Mouse (Mus musculus): ENCODE measurements around the gene Naa16.

Gene Naa16

GRCm38 (mm10) chr14:79390265-79390926 is at the start of gene Naa16:
Gene Naa16, minus strand, starts transcription at chr14:79390778.
- peak; percentile 89 for ATAC-seq (ENCODE audit: insufficient number of reproducible peaks, low FRiP score, low TSS enrichment)

GRCm38 (mm10) chr14:79434068-79434467 is 43.5 kb upstream of the Naa16 start:
- ATAC-seq (ENCODE audit: insufficient number of reproducible peaks, low FRiP score, low TSS enrichment): no peak

- peak; percentile 16; the same call in 1 of the 2 replicates for ATAC-seq (ENCODE audit: insufficient number of reproducible peaks, low FRiP score, low TSS enrichment)
These were observed 36.3 kb upstream of the Naa16 start for GRCm38 (mm10) chr14:79426730-79427365.

GRCm38 (mm10) chr14:79425979-79426729 is 35.6 kb upstream of the Naa16 start, which contains the start of gene Kbtbd7:
Gene Kbtbd7, plus strand, starts transcription at chr14:79426511.
- ATAC-seq (ENCODE audit: insufficient number of reproducible peaks, low FRiP score, low TSS enrichment): peak; percentile 98

- ATAC-seq (ENCODE audit: insufficient number of reproducible peaks, low FRiP score, low TSS enrichment): no peak
These were observed 29.6 kb upstream of the Naa16 start for GRCm38 (mm10) chr14:79420083-79420685.

GRCm38 (mm10) chr14:79413121-79413520 is 22.5 kb upstream of the Naa16 start:
- ATAC-seq (ENCODE audit: insufficient number of reproducible peaks, low FRiP score, low TSS enrichment): no peak

- ATAC-seq (ENCODE audit: insufficient number of reproducible peaks, low FRiP score, low TSS enrichment): no peak
These were observed 20.1 kb upstream of the Naa16 start for GRCm38 (mm10) chr14:79410662-79411061.

- ATAC-seq (ENCODE audit: insufficient number of reproducible peaks, low FRiP score, low TSS enrichment): no peak
These were observed 18.8 kb upstream of the Naa16 start for GRCm38 (mm10) chr14:79409278-79409830.

- ATAC-seq (ENCODE audit: insufficient number of reproducible peaks, low FRiP score, low TSS enrichment): no peak
These were observed 17.1 kb upstream of the Naa16 start for GRCm38 (mm10) chr14:79407641-79408040.

- ATAC-seq (ENCODE audit: insufficient number of reproducible peaks, low FRiP score, low TSS enrichment): peak; percentile 93
These were observed 6.9 kb upstream of the Naa16 start, which contains the start of gene Mtrf1 for GRCm38 (mm10) chr14:79397321-79398122. Gene Mtrf1, plus strand, starts transcription at chr14:79397772.

- no peak for ATAC-seq (ENCODE audit: insufficient number of reproducible peaks, low FRiP score, low TSS enrichment)
These were observed 4.0 kb upstream of the Naa16 start for GRCm38 (mm10) chr14:79394564-79394963.

GRCm38 (mm10) chr14:79393289-79393688 is 2.7 kb upstream of the Naa16 start:
- no peak for ATAC-seq (ENCODE audit: insufficient number of reproducible peaks, low FRiP score, low TSS enrichment)

- peak; percentile 33; the same call in 1 of the 2 replicates for ATAC-seq (ENCODE audit: insufficient number of reproducible peaks, low FRiP score, low TSS enrichment)
These were observed 927 bp downstream of the Naa16 start for GRCm38 (mm10) chr14:79389438-79390264.

GRCm38 (mm10) chr14:79388304-79388703 is 2.3 kb downstream of the Naa16 start:
- ATAC-seq (ENCODE audit: insufficient number of reproducible peaks, low FRiP score, low TSS enrichment): no peak

- no peak for ATAC-seq (ENCODE audit: insufficient number of reproducible peaks, low FRiP score, low TSS enrichment)
These were observed 7.5 kb downstream of the Naa16 start for GRCm38 (mm10) chr14:79383120-79383519.

GRCm38 (mm10) chr14:79377041-79377440 is 13.5 kb downstream of the Naa16 start:
- no peak for ATAC-seq (ENCODE audit: insufficient number of reproducible peaks, low FRiP score, low TSS enrichment)

GRCm38 (mm10) chr14:79358055-79358454 is 32.5 kb downstream of the Naa16 start:
- no peak for ATAC-seq (ENCODE audit: insufficient number of reproducible peaks, low FRiP score, low TSS enrichment)

GRCm38 (mm10) chr14:79346384-79346783 is 44.2 kb downstream of the Naa16 start:
- no peak for ATAC-seq (ENCODE audit: insufficient number of reproducible peaks, low FRiP score, low TSS enrichment)

- no peak for ATAC-seq (ENCODE audit: insufficient number of reproducible peaks, low FRiP score, low TSS enrichment)
These were observed 55.0 kb downstream of the Naa16 start for GRCm38 (mm10) chr14:79335613-79336012.

Measured in cerebellum, adult (tissue).